Mouse (Mus musculus): ENCODE results near the gene 1700025G04Rik. TPM values are rescaled to one million over a fixed set of nuclear protein-coding genes. Genes with fewer than 3 reads are reported as not detected.

Gene 1700025G04Rik
- polyA plus RNA-seq, 2 experiments: 1.2 to 2.1 TPM

DNA sequence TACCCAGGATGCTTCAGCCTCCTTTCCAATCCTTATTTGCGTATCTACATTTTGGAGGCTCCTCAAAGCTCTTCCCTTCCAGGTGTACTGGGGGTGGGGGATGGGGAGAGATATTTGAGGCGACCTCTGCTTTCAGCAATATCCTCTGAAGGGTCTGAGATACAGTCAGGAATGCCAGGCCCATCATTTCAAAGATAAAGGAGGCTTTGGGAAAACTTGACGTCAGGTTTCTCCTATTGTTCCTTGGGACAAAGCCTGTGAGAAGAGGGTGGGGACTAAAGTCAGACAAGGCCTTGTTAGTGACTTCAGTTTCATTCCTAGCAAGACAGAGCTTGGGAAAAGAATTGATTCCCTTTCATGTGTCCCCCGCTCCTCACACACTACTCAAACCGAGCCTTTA, 209.2 kb downstream of the 1700025G04Rik start:
- H3K4me3 ChIP-seq (ENCODE audit: insufficient read depth in 1 of 2, low read depth in 2 of 2, low read length in 2 of 2): no peak overlapping the region
- ATAC-seq (ENCODE audit: insufficient read depth): no peak
- H3K36me3 ChIP-seq (replicated peaks; ENCODE audit: control insufficient read depth, insufficient read depth, low read depth): no peaks in the 10 kb centered on the region
- no peak overlapping the region for H3K27ac ChIP-seq
- no peak for DNase-seq (ENCODE audit: low read depth in 3 of 3, low spot score in 3 of 3)
- no peaks in the 10 kb centered on the region for H3K9me3 ChIP-seq (ENCODE audit: control insufficient read depth, low read length)
- H3K4me2 ChIP-seq (ENCODE audit: low read depth): no peak overlapping the region
- H3K27me3 ChIP-seq (ENCODE audit: control insufficient read depth, insufficient read depth, low read length): no peaks in the 10 kb centered on the region
- no peak overlapping the region for H3K9ac ChIP-seq (replicated peaks)
- 52% methylated on average over 5 of the region's 5 CpGs for whole genome bisulfite sequencing (ENCODE audit: insufficient replicate concordance)
- TF ChIP-seq EP300 (IDR thresholded peaks at IDR 0.05; ENCODE audit: low read depth) (no peak), CTCF (IDR thresholded peaks at IDR 0.05; ENCODE audit: low read depth) (no peak)
- H3K4me1 ChIP-seq (replicated peaks; ENCODE audit: control insufficient read depth in 2 of 2, insufficient read depth in 2 of 2, low read length in 1 of 2): no peaks in the 10 kb centered on the region

DNA sequence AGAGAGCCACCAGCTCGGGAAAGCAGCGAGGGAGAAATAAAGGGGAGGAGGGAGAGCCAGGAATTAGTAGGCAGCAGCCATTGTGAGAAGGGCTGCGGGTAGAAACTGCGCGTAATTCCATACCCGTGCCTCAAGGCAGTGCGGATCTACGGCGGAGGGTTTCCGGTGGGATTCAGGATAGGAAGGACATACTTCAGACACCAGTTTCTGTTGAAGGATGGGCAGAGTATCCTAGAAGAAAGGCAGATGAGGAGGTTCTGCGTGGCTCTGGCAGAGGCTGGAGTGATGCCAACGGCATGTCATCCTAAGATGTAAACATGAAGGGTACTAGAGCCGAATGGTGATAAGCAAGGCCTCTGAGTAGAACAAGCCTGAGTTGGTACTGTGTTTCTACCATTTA, 210.0 kb downstream of the 1700025G04Rik start:
- no peak for DNase-seq (ENCODE audit: low read depth in 3 of 3, low spot score in 3 of 3)
- H3K27me3 ChIP-seq (ENCODE audit: control insufficient read depth, insufficient read depth, low read length): no peaks in the 10 kb centered on the region
- no peak for TF ChIP-seq EP300 (IDR thresholded peaks at IDR 0.05; ENCODE audit: low read depth)
- no peak for TF ChIP-seq CTCF (IDR thresholded peaks at IDR 0.05; ENCODE audit: low read depth)
- no peak for ATAC-seq (ENCODE audit: insufficient read depth)
- H3K4me2 ChIP-seq (ENCODE audit: low read depth): no peak overlapping the region
- H3K36me3 ChIP-seq (replicated peaks; ENCODE audit: control insufficient read depth, insufficient read depth, low read depth): no peaks in the 10 kb centered on the region
- no peak overlapping the region for H3K27ac ChIP-seq
- WGBS (ENCODE audit: insufficient replicate concordance): 76% methylated on average over 13 of the region's 13 CpGs
- H3K4me1 ChIP-seq (replicated peaks; ENCODE audit: control insufficient read depth in 2 of 2, insufficient read depth in 2 of 2, low read length in 1 of 2): no peaks in the 10 kb centered on the region
- H3K4me3 ChIP-seq (ENCODE audit: insufficient read depth in 1 of 2, low read depth in 2 of 2, low read length in 2 of 2): no peak overlapping the region
- no peaks in the 10 kb centered on the region for H3K9me3 ChIP-seq (ENCODE audit: control insufficient read depth, low read length)
- no peak overlapping the region for H3K9ac ChIP-seq (replicated peaks)

DNA sequence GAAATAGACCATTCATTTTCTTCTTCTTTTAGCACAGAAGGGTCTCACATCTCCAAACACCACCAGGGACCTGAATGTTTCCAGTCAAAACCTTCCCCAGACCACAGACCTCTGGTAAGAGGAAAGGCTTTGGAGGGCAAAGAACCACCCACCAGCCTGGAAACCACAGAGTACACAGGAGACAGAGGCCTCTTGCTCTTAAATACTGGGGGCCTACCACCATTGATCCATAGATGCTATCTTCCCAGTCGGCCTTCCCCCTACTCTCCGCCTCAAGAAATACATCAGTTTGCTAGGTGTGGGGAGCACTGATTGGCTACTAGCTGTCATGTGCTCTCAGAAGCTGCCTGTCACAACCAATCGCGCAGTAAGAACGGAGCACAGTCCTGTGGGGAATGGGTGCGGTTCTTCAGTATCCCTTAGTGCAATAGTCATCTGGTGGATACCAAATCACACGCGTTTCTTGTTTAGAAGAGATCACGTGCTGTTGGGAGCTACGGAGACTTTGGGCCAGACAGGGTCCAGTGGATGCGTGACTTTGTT, 210.5 kb downstream of the 1700025G04Rik start:
- no peak overlapping the region for H3K9ac ChIP-seq (replicated peaks)
- TF ChIP-seq EP300 (IDR thresholded peaks at IDR 0.05; ENCODE audit: low read depth) (no peak), CTCF (IDR thresholded peaks at IDR 0.05; ENCODE audit: low read depth) (no peak)
- no peaks in the 10 kb centered on the region for H3K4me1 ChIP-seq (replicated peaks; ENCODE audit: control insufficient read depth in 2 of 2, insufficient read depth in 2 of 2, low read length in 1 of 2)
- H3K4me2 ChIP-seq (ENCODE audit: low read depth): no peak overlapping the region
- no peak overlapping the region for H3K27ac ChIP-seq
- 56% methylated on average over 11 of the region's 11 CpGs for WGBS (ENCODE audit: insufficient replicate concordance)
- ATAC-seq (ENCODE audit: insufficient read depth): no peak
- H3K36me3 ChIP-seq (replicated peaks; ENCODE audit: control insufficient read depth, insufficient read depth, low read depth): no peaks in the 10 kb centered on the region
- no peak overlapping the region for H3K4me3 ChIP-seq (ENCODE audit: insufficient read depth in 1 of 2, low read depth in 2 of 2, low read length in 2 of 2)
- H3K27me3 ChIP-seq (ENCODE audit: control insufficient read depth, insufficient read depth, low read length): no peaks in the 10 kb centered on the region
- DNase-seq (ENCODE audit: low read depth in 3 of 3, low spot score in 3 of 3): no peak
- H3K9me3 ChIP-seq (ENCODE audit: control insufficient read depth, low read length): no peaks in the 10 kb centered on the region

DNA sequence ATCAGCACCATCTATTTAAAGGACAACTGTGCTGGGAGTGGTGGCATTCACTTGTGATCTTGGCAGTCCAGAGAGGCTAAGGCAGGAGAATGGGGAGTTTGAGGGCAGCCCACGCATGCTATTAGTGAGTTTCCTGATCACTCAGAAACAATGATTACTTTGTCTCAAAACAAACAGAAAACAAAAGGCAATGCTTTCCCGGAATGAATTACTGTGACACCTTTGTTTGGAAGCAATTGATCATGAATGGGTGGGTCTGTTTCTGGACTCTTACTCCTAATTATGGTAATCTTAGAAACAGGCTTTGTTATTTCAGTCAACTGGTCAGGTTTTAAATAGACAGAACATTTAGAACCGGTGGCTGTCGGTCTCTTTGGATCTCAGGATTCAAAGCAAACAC, 211.5 kb downstream of the 1700025G04Rik start:
- DNase-seq (ENCODE audit: low read depth in 3 of 3, low spot score in 3 of 3) (no peak), ATAC-seq (ENCODE audit: insufficient read depth) (no peak)
- H3K4me3 ChIP-seq (ENCODE audit: insufficient read depth in 1 of 2, low read depth in 2 of 2, low read length in 2 of 2): no peak overlapping the region
- no peaks in the 10 kb centered on the region for H3K9me3 ChIP-seq (ENCODE audit: control insufficient read depth, low read length)
- no peaks in the 10 kb centered on the region for H3K4me1 ChIP-seq (replicated peaks; ENCODE audit: control insufficient read depth in 2 of 2, insufficient read depth in 2 of 2, low read length in 1 of 2)
- 39% methylated on average over 4 of the region's 4 CpGs for WGBS (ENCODE audit: insufficient replicate concordance)
- H3K36me3 ChIP-seq (replicated peaks; ENCODE audit: control insufficient read depth, insufficient read depth, low read depth): no peaks in the 10 kb centered on the region
- H3K4me2 ChIP-seq (ENCODE audit: low read depth): no peak overlapping the region
- H3K27ac ChIP-seq: no peak overlapping the region
- H3K27me3 ChIP-seq (ENCODE audit: control insufficient read depth, insufficient read depth, low read length): no peaks in the 10 kb centered on the region
- TF ChIP-seq EP300 (IDR thresholded peaks at IDR 0.05; ENCODE audit: low read depth) (no peak), CTCF (IDR thresholded peaks at IDR 0.05; ENCODE audit: low read depth) (no peak)
- no peak overlapping the region for H3K9ac ChIP-seq (replicated peaks)

- WGBS (ENCODE audit: insufficient replicate concordance): 69% methylated on average over 5 of the region's 5 CpGs
- no peak overlapping the region for H3K4me3 ChIP-seq (ENCODE audit: insufficient read depth in 1 of 2, low read depth in 2 of 2, low read length in 2 of 2)
- H3K27me3 ChIP-seq (ENCODE audit: control insufficient read depth, insufficient read depth, low read length): no peaks in the 10 kb centered on the region
- H3K36me3 ChIP-seq (replicated peaks; ENCODE audit: control insufficient read depth, insufficient read depth, low read depth): no peaks in the 10 kb centered on the region
- TF ChIP-seq EP300 (IDR thresholded peaks at IDR 0.05; ENCODE audit: low read depth) (no peak), CTCF (IDR thresholded peaks at IDR 0.05; ENCODE audit: low read depth) (no peak)
- H3K27ac ChIP-seq: no peak overlapping the region
- DNase-seq (ENCODE audit: low read depth in 3 of 3, low spot score in 3 of 3) (no peak), ATAC-seq (ENCODE audit: insufficient read depth) (no peak)
- H3K9me3 ChIP-seq (ENCODE audit: control insufficient read depth, low read length): no peaks in the 10 kb centered on the region
- H3K4me1 ChIP-seq (replicated peaks; ENCODE audit: control insufficient read depth in 2 of 2, insufficient read depth in 2 of 2, low read length in 1 of 2): no peaks in the 10 kb centered on the region
- no peak overlapping the region for H3K4me2 ChIP-seq (ENCODE audit: low read depth)
- no peak overlapping the region for H3K9ac ChIP-seq (replicated peaks)
These were observed 217.0 kb downstream of the 1700025G04Rik start for GRCm38 (mm10) chr1:151872971-151873370.
